Mouse (Mus musculus): ENCODE results near the gene Kif21a. TPM values are rescaled to one million over a fixed set of nuclear protein-coding genes. Genes with fewer than 3 reads are reported as not detected.

The Kif21a gene
- polyA plus RNA-seq, 1 experiment from 2014 or later, result 44.7 TPM

GRCm38 (mm10) chr15:91028962-91029361, 20.8 kb downstream of the Kif21a start:
- Histone ChIP-seq H3K4me3 (ENCODE audit: low read depth, low read length) (no peak overlapping the region), H3K4me1 (ENCODE audit: control insufficient read depth, insufficient read depth, low read length) (peaks cover 8% of the 10 kb centered on the region), H3K9ac (ENCODE audit: low read depth, low read length) (no peak overlapping the region), H3K27ac (ENCODE audit: low read length) (peak overlapping the region; percentile 7; the same call in 1 of the 2 replicates), H3K9me3 (replicated peaks; ENCODE audit: control insufficient read depth, low read length, poor library complexity, severe bottlenecking) (no peaks in the 10 kb centered on the region), H3K27me3 (ENCODE audit: control insufficient read depth, insufficient read depth, low read depth, low read length) (no peaks in the 10 kb centered on the region), H3K4me2 (ENCODE audit: low read length) (no peak overlapping the region), H3K36me3 (ENCODE audit: control insufficient read depth, insufficient read depth, low read length) (no peaks in the 10 kb centered on the region)
- ATAC-seq, result no peak
- WGBS, result 82% methylated on average over 10 of the region's 10 CpGs

- 75% methylated on average over 10 of the region's 10 CpGs for WGBS
- peak overlapping the region; percentile 7; the same call in 1 of the 2 replicates for H3K27ac ChIP-seq (ENCODE audit: low read length)
Measured at GRCm38 (mm10) chr15:91028494-91028893, 21.3 kb downstream of the Kif21a start.

GRCm38 (mm10) chr15:91022276-91022675, 27.5 kb downstream of the Kif21a start:
- 42% methylated on average over 8 of the region's 8 CpGs for WGBS
- no peak overlapping the region for H3K9ac ChIP-seq (ENCODE audit: low read depth, low read length)
- H3K4me3 ChIP-seq (ENCODE audit: low read depth, low read length), result no peak overlapping the region
- ATAC-seq, result no peak
- no peak overlapping the region for H3K4me2 ChIP-seq (ENCODE audit: low read length)
- no peaks in the 10 kb centered on the region for H3K36me3 ChIP-seq (ENCODE audit: control insufficient read depth, insufficient read depth, low read length)
- 0 out of 2 replicates have a peak overlapping the region, but pooled peaks have one; percentile 9 for H3K27ac ChIP-seq (ENCODE audit: low read length)
- peaks cover 22% of the 10 kb centered on the region for H3K4me1 ChIP-seq (ENCODE audit: control insufficient read depth, insufficient read depth, low read length)
- H3K9me3 ChIP-seq (replicated peaks; ENCODE audit: control insufficient read depth, low read length, poor library complexity, severe bottlenecking), result no peaks in the 10 kb centered on the region
- no peaks in the 10 kb centered on the region for H3K27me3 ChIP-seq (ENCODE audit: control insufficient read depth, insufficient read depth, low read depth, low read length)

More at GRCm38 (mm10) chr15:91028494-91028893, 21.3 kb downstream of the Kif21a start:
- no peaks in the 10 kb centered on the region for H3K9me3 ChIP-seq (replicated peaks; ENCODE audit: control insufficient read depth, low read length, poor library complexity, severe bottlenecking)
- ATAC-seq, result no peak
- H3K4me3 ChIP-seq (ENCODE audit: low read depth, low read length), result no peak overlapping the region
- H3K4me1 ChIP-seq (ENCODE audit: control insufficient read depth, insufficient read depth, low read length), result peaks cover 3% of the 10 kb centered on the region
- H3K9ac ChIP-seq (ENCODE audit: low read depth, low read length), result no peak overlapping the region
- no peaks in the 10 kb centered on the region for H3K27me3 ChIP-seq (ENCODE audit: control insufficient read depth, insufficient read depth, low read depth, low read length)
- H3K4me2 ChIP-seq (ENCODE audit: low read length), result no peak overlapping the region
- H3K36me3 ChIP-seq (ENCODE audit: control insufficient read depth, insufficient read depth, low read length), result no peaks in the 10 kb centered on the region

- no peak overlapping the region for H3K4me3 ChIP-seq (ENCODE audit: low read depth, low read length)
- WGBS, result 7% methylated on average over 3 of the region's 3 CpGs
- no peak overlapping the region for H3K9ac ChIP-seq (ENCODE audit: low read depth, low read length)
- no peak for ATAC-seq
- H3K27me3 ChIP-seq (ENCODE audit: control insufficient read depth, insufficient read depth, low read depth, low read length), result no peaks in the 10 kb centered on the region
- no peaks in the 10 kb centered on the region for H3K36me3 ChIP-seq (ENCODE audit: control insufficient read depth, insufficient read depth, low read length)
- H3K27ac ChIP-seq (ENCODE audit: low read length), result peak overlapping the region; percentile 91
- H3K4me1 ChIP-seq (ENCODE audit: control insufficient read depth, insufficient read depth, low read length), result peaks cover 40% of the 10 kb centered on the region
- H3K9me3 ChIP-seq (replicated peaks; ENCODE audit: control insufficient read depth, low read length, poor library complexity, severe bottlenecking), result no peaks in the 10 kb centered on the region
- H3K4me2 ChIP-seq (ENCODE audit: low read length), result no peak overlapping the region; the same call in 1 of the 2 replicates
Measured at GRCm38 (mm10) chr15:91018861-91019187, 30.9 kb downstream of the Kif21a start.

GRCm38 (mm10) chr15:91018161-91018860, 31.4 kb downstream of the Kif21a start:
- Histone ChIP-seq H3K9ac (ENCODE audit: low read depth, low read length) (no peak overlapping the region), H3K9me3 (replicated peaks; ENCODE audit: control insufficient read depth, low read length, poor library complexity, severe bottlenecking) (no peaks in the 10 kb centered on the region), H3K4me2 (ENCODE audit: low read length) (peak overlapping the region; percentile 51), H3K4me3 (ENCODE audit: low read depth, low read length) (no peak overlapping the region), H3K36me3 (ENCODE audit: control insufficient read depth, insufficient read depth, low read length) (no peaks in the 10 kb centered on the region), H3K27ac (ENCODE audit: low read length) (peak overlapping the region; percentile 91), H3K27me3 (ENCODE audit: control insufficient read depth, insufficient read depth, low read depth, low read length) (no peaks in the 10 kb centered on the region), H3K4me1 (ENCODE audit: control insufficient read depth, insufficient read depth, low read length) (peaks cover 42% of the 10 kb centered on the region)
- WGBS, result 11% methylated on average over 9 of the region's 9 CpGs
- ATAC-seq, result peak; percentile 78

GRCm38 (mm10) chr15:91017261-91018160, 32.2 kb downstream of the Kif21a start:
- Histone ChIP-seq H3K9ac (ENCODE audit: low read depth, low read length) (peak overlapping the region; percentile 63), H3K9me3 (replicated peaks; ENCODE audit: control insufficient read depth, low read length, poor library complexity, severe bottlenecking) (no peaks in the 10 kb centered on the region), H3K36me3 (ENCODE audit: control insufficient read depth, insufficient read depth, low read length) (no peaks in the 10 kb centered on the region), H3K27me3 (ENCODE audit: control insufficient read depth, insufficient read depth, low read depth, low read length) (no peaks in the 10 kb centered on the region), H3K27ac (ENCODE audit: low read length) (peak overlapping the region; percentile 91), H3K4me2 (ENCODE audit: low read length) (peak overlapping the region; percentile 51), H3K4me1 (ENCODE audit: control insufficient read depth, insufficient read depth, low read length) (peaks cover 45% of the 10 kb centered on the region), H3K4me3 (ENCODE audit: low read depth, low read length) (peak overlapping the region; percentile 28)
- ATAC-seq, result peak; percentile 65
- 5% methylated on average over 23 of the region's 23 CpGs for WGBS

- Histone ChIP-seq H3K4me3 (ENCODE audit: low read depth, low read length) (no peak overlapping the region), H3K36me3 (ENCODE audit: control insufficient read depth, insufficient read depth, low read length) (no peaks in the 10 kb centered on the region), H3K9me3 (replicated peaks; ENCODE audit: control insufficient read depth, low read length, poor library complexity, severe bottlenecking) (no peaks in the 10 kb centered on the region), H3K27ac (ENCODE audit: low read length) (no peak overlapping the region), H3K9ac (ENCODE audit: low read depth, low read length) (no peak overlapping the region), H3K27me3 (ENCODE audit: control insufficient read depth, insufficient read depth, low read depth, low read length) (no peaks in the 10 kb centered on the region), H3K4me1 (ENCODE audit: control insufficient read depth, insufficient read depth, low read length) (peaks cover 51% of the 10 kb centered on the region), H3K4me2 (ENCODE audit: low read length) (0 out of 2 replicates have a peak overlapping the region, but pooled peaks have one; percentile 2)
- ATAC-seq, result no peak
- 26% methylated on average over 12 of the region's 12 CpGs for WGBS
Measured at GRCm38 (mm10) chr15:91016366-91016765, 33.4 kb downstream of the Kif21a start.

- WGBS, result 5% methylated on average over 6 of the region's 6 CpGs
- peak overlapping the region; percentile 75 for H3K27ac ChIP-seq (ENCODE audit: low read length)
- no peaks in the 10 kb centered on the region for H3K36me3 ChIP-seq (ENCODE audit: control insufficient read depth, insufficient read depth, low read length)
- ATAC-seq, result peak; percentile 75
- no peak overlapping the region for H3K4me3 ChIP-seq (ENCODE audit: low read depth, low read length)
- H3K4me2 ChIP-seq (ENCODE audit: low read length), result peak overlapping the region; percentile 15
- no peaks in the 10 kb centered on the region for H3K27me3 ChIP-seq (ENCODE audit: control insufficient read depth, insufficient read depth, low read depth, low read length)
- H3K4me1 ChIP-seq (ENCODE audit: control insufficient read depth, insufficient read depth, low read length), result peaks cover 52% of the 10 kb centered on the region
- H3K9ac ChIP-seq (ENCODE audit: low read depth, low read length), result no peak overlapping the region
- no peaks in the 10 kb centered on the region for H3K9me3 ChIP-seq (replicated peaks; ENCODE audit: control insufficient read depth, low read length, poor library complexity, severe bottlenecking)
Measured at GRCm38 (mm10) chr15:91012793-91013580, 36.8 kb downstream of the Kif21a start.

All from midbrain, embryonic 16.5 days (tissue).